Mouse (Mus musculus) right cerebral cortex, postnatal 14 days (tissue): ENCODE results near the gene Prelid3b.
A peak's percentile ranks its signal among the peaks of the same experiment; 100 is the strongest.

ENCODE experiments used
- DNase-seq: peaks from one replicate; pipeline ENCODE4 v3.0.0; 2022

Prelid3b gene

GRCm38 (mm10) chr2:174424301-174425085, 48.4 kb downstream of the Prelid3b start:
- no peak for DNase-seq

- DNase-seq: no peak
These were observed 51.8 kb downstream of the Prelid3b start for GRCm38 (mm10) chr2:174421107-174421506.

- DNase-seq: peak; percentile 94
These were observed 57.1 kb downstream of the Prelid3b start, which contains the start of gene Nelfcd for GRCm38 (mm10) chr2:174415731-174416310. TSS of gene Nelfcd (plus strand) at chr2:174415804.
